Mouse (Mus musculus): ENCODE data around the gene Fry.

GRCm38 (mm10) chr5:150184959-150185358, 66.5 kb downstream of the Fry start:
- TF ChIP-seq EP300 (IDR thresholded peaks at IDR 0.05; ENCODE audit: low read depth), result no peak
- TF ChIP-seq CTCF (IDR thresholded peaks at IDR 0.05; ENCODE audit: low read depth), result no peak
